Mouse (Mus musculus) heart, postnatal 0 days (tissue): Measurements from ENCODE around the gene Fbxl3. TPM values are rescaled to one million over a fixed set of nuclear protein-coding genes. Genes with fewer than 3 reads are reported as not detected.

ENCODE experiments used
- ATAC-seq: fragments of 200-750 bp; cut with Nextera tagmentation; 2 replicates; pipeline ENCODE4 v1.8.0; 2017; ENCODE audit warnings: low read depth, moderate number of reproducible peaks, moderate library complexity; ENCODE audit not compliant: insufficient read depth
- DNase-seq: peaks from one replicate; pipeline ENCODE4 v3.0.0-alpha.2; 2016; ENCODE audit warnings: low spot score
- H3K27ac ChIP-seq: fragments of 300-500 bp; sonication (generic); 2 replicates; pipeline ENCODE4 v1.5.1; 2014; ENCODE audit warnings: low read depth, mild to moderate bottlenecking
- H3K27me3 ChIP-seq: fragments of 300-500 bp; sonication (generic); 2 replicates; pipeline ENCODE4 v1.6.1; 2014; ENCODE audit warnings: low read length, mixed read lengths; ENCODE audit not compliant: control insufficient read depth, insufficient read depth
- H3K36me3 ChIP-seq: fragments of 300-500 bp; sonication (generic); replicated peaks from 2 replicates; pipeline ENCODE4 v1.6.1; 2014; ENCODE audit warnings: low read length, mixed read lengths; ENCODE audit not compliant: control insufficient read depth, insufficient read depth
- H3K4me1 ChIP-seq: fragments of 300-500 bp; sonication (generic); 2 replicates; pipeline ENCODE4 v1.6.1; 2014; ENCODE audit warnings: antibody characterized with exemption; ENCODE audit not compliant: control insufficient read depth, insufficient read depth
- H3K4me2 ChIP-seq: fragments of 300-500 bp; sonication (generic); 2 replicates; pipeline ENCODE4 v1.6.1; 2014; ENCODE audit warnings: low read depth, mild to moderate bottlenecking, low read length, moderate library complexity
- H3K4me3 ChIP-seq: fragments of 300-500 bp; sonication (generic); 2 replicates; pipeline ENCODE4 v1.5.1; 2014; ENCODE audit warnings: low read depth, low read length
- H3K9ac ChIP-seq: fragments of 300-500 bp; sonication (generic); replicated peaks from 2 replicates; pipeline ENCODE4 v1.6.1; 2014; ENCODE audit warnings: low read depth, low read length, mixed read lengths
- H3K9me3 ChIP-seq: fragments of 300-500 bp; sonication (generic); replicated peaks from 2 replicates; pipeline ENCODE4 v1.6.1; 2016; ENCODE audit warnings: low read length; ENCODE audit not compliant: control insufficient read depth
- CTCF ChIP-seq: IDR thresholded peaks from 2 replicates; pipeline ENCODE4 v1.5.1; 2016; ENCODE audit warnings: antibody characterized with exemption, control low read depth, low read depth
- EP300 ChIP-seq: IDR thresholded peaks from 2 replicates; pipeline ENCODE4 v1.6.1; 2016; ENCODE audit warnings: antibody characterized with exemption, low read depth
- WGBS: fragments of 180-500 bp; shearing (Covaris S2); extraction: QIAGEN DNeasy Blood & Tissue Kit; methylation state at CpG from one replicate; pipeline ENCODE4 v1.1.7; 2014; 5-methylcytosine and 5-hydroxymethylcytosine counted together
- polyA plus RNA-seq: library from polyadenylated mRNA; unstranded; fragments of >200 nt; fragmentation: Nextera tagmentation; extraction: Ambion mirVana; gene quantifications from 2 replicates; pipeline ENCODE4 v1.2.1, GENCODE M21; 2015
- total RNA-seq: library from RNA; depleted of rRNA; stranded (reverse); fragments of >200 nt; gene quantifications from 2 replicates; pipeline ENCODE4 v1.2.3, GENCODE M21; 2014; ENCODE audit warnings: low replicate concordance

The Fbxl3 gene
- total and polyA plus RNA-seq, 2 experiments from 2014 or later, result 17.0 to 99.7 TPM

- H3K9me3 ChIP-seq, result no peaks in the 10 kb centered on the region
- no peak overlapping the region for H3K9ac ChIP-seq
- ATAC-seq (peak; percentile 89), DNase-seq (peak; percentile 70)
- peak; percentile 100 for TF ChIP-seq CTCF
- TF ChIP-seq EP300, result no peak
- no peaks in the 10 kb centered on the region for H3K27me3 ChIP-seq
- H3K4me1 ChIP-seq, result no peaks in the 10 kb centered on the region
- H3K36me3 ChIP-seq, result no peaks in the 10 kb centered on the region
- no peak overlapping the region for H3K27ac ChIP-seq
- no peak overlapping the region for H3K4me2 ChIP-seq
- H3K4me3 ChIP-seq, result no peak overlapping the region
- 29% methylated on average over 8 of the region's 8 CpGs for WGBS
Observed at GRCm38 (mm10) chr14:103051159-103051769, 48.1 kb downstream of the Fbxl3 start.

GRCm38 (mm10) chr14:103048292-103049086 lies 50.9 kb downstream of the Fbxl3 start:
- no peak for TF ChIP-seq EP300
- TF ChIP-seq CTCF, result no peak
- no peak overlapping the region for H3K4me2 ChIP-seq
- WGBS, result 42% methylated on average over 11 of the region's 11 CpGs
- no peaks in the 10 kb centered on the region for H3K27me3 ChIP-seq
- H3K9ac ChIP-seq, result no peak overlapping the region
- no peak for DNase-seq
- no peaks in the 10 kb centered on the region for H3K9me3 ChIP-seq
- H3K4me3 ChIP-seq, result no peak overlapping the region
- ATAC-seq, result no peak
- no peaks in the 10 kb centered on the region for H3K4me1 ChIP-seq
- no peaks in the 10 kb centered on the region for H3K36me3 ChIP-seq
- H3K27ac ChIP-seq, result no peak overlapping the region

GRCm38 (mm10) chr14:103046677-103047076 lies 52.7 kb downstream of the Fbxl3 start, which contains the start of gene Acod1:
Acod1 (plus strand) TSS chr14:103046977.
- WGBS, result 66% methylated on average over 2 of the region's 2 CpGs
- H3K9me3 ChIP-seq, result no peaks in the 10 kb centered on the region

GRCm38 (mm10) chr14:103037016-103037415 lies 62.4 kb downstream of the Fbxl3 start:
- no peaks in the 10 kb centered on the region for H3K27me3 ChIP-seq
- no peak overlapping the region for H3K9ac ChIP-seq
- H3K4me1 ChIP-seq, result no peaks in the 10 kb centered on the region
- H3K9me3 ChIP-seq, result no peaks in the 10 kb centered on the region
- no peak overlapping the region for H3K4me3 ChIP-seq
- DNase-seq, result no peak
- no peak overlapping the region for H3K4me2 ChIP-seq
- whole genome bisulfite sequencing, result 68% methylated on average over 3 of the region's 3 CpGs
- ATAC-seq, result no peak
- no peak for TF ChIP-seq CTCF
- TF ChIP-seq EP300, result no peak
- H3K27ac ChIP-seq, result no peak overlapping the region
- H3K36me3 ChIP-seq, result no peaks in the 10 kb centered on the region

More at GRCm38 (mm10) chr14:103046677-103047076, 52.7 kb downstream of the Fbxl3 start, which contains the start of gene Acod1:
- H3K4me3 ChIP-seq, result no peak within 1 kb of the TSS
- TF ChIP-seq CTCF (no peak), EP300 (no peak)
- H3K4me2 ChIP-seq, result no peak within 1 kb of the TSS
- H3K4me1 ChIP-seq, result no peaks in the 10 kb centered on the region
- no peaks in the 10 kb centered on the region for H3K36me3 ChIP-seq
- no peak within 1 kb of the TSS for H3K27ac ChIP-seq
- DNase-seq, result no peak
- no peak for ATAC-seq
- no peak within 1 kb of the TSS for H3K9ac ChIP-seq
- H3K27me3 ChIP-seq, result no peaks in the 10 kb centered on the region

- Histone ChIP-seq H3K4me3 (no peak overlapping the region), H3K4me2 (no peak overlapping the region), H3K27me3 (no peaks in the 10 kb centered on the region), H3K9ac (no peak overlapping the region), H3K4me1 (no peaks in the 10 kb centered on the region), H3K36me3 (no peaks in the 10 kb centered on the region), H3K9me3 (no peaks in the 10 kb centered on the region), H3K27ac (peak overlapping the region; percentile 82)
- 83% methylated on average over 9 of the region's 9 CpGs for WGBS
- ATAC-seq (no peak), DNase-seq (no peak)
- TF ChIP-seq EP300, result no peak
- TF ChIP-seq CTCF, result no peak
Observed at GRCm38 (mm10) chr14:103034076-103034475, 65.3 kb downstream of the Fbxl3 start.
